Mouse (Mus musculus): ENCODE data around the gene Fbxo41.
A peak's percentile ranks its signal among the peaks of the same experiment; 100 is the strongest.

The Fbxo41 gene

GRCm38 (mm10) chr6:85491606-85492005 lies 11.2 kb downstream of the Fbxo41 start:
- DNase-seq (ENCODE audit: extremely low spot score, low spot score) = no peak

DNA sequence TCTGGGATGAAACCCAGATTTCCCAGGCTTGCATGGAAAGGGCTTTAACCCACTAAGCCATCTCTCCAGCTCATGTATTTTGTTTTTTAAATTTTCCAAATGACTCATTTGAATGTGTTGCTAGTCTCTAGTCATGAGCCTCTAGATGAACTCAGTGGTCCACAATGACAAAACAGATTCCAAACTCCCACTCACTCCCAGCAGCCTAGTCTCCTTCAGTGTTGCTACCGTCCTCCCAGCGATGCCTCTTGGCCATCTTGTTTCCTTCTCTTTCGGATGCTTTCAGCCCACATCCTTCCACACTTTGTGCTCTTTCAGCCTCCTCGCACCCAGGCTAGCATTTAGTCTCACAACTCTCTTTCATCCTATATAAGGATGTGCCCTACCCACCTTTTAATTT lies 12.5 kb downstream of the Fbxo41 start:
- no peak for DNase-seq (ENCODE audit: extremely low spot score, low spot score)

GRCm38 (mm10) chr6:85489717-85490116 lies 13.1 kb downstream of the Fbxo41 start:
- no peak for DNase-seq (ENCODE audit: extremely low spot score, low spot score)

DNA sequence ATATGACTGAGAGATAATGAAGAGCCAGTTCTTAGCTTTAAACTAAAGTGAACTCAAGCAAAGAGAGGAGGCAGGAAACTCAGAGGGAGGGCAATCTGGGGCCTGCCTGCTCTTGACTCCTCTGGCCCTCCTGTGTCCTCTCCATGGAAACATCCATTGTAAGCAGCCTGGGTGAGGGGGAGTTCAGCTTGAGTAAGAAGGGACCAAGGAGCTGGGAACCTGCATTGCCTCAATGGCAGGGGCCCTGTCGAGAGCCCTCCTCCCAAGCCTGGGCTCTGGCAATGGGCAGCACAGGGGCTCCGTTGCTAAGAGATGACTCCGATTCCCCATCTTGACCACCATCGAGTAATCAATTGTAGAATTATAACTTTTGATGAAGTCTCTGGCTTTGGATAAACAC lies 14.3 kb downstream of the Fbxo41 start:
- DNase-seq (ENCODE audit: extremely low spot score, low spot score) = no peak

GRCm38 (mm10) chr6:85485738-85486137 lies 17.1 kb downstream of the Fbxo41 start:
- no peak for DNase-seq (ENCODE audit: extremely low spot score, low spot score)

DNA sequence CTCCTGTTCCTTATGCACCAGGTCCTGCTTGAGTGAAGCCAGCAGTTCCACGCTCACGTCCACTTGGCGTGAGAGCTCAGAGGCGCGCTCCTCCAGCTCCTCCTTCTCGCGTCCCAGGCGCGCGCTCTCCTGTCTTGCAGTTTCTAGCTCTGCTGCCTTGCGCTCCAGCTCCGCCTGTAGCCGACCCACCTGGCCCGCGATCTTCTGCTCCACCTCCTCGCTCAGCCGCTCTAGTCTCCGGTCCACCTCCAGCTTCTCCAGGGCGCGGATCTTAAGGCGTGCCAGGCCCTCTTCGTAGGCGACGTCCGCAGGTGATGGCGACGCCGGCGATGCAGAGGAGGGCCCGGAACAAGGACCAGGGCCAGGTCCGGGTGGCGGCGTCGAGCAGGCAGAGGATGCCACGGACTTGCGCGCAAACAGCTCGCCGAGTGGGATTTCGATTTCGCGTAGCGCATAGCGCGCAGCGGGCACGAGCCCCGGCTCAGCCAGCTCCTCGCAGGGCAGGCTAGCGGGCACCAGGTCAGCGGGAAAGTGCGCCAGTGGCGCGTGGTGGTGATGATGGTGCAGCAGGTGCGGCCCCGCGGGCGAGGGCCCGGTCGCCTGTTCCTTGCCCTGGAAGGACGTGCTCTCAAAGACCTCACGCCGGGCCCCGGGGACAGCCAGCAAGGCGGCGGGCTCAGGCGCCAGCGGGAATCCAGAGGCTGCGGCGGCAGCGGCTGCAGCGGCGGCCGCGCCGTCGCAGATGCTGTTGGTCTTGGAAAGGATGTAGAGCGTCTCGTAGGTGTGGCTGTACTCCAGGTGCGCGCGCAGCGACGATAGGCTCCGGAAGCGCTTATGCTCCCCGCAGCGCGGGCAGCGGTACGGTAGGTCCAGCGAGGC lies 18.7 kb downstream of the Fbxo41 start:
- peak; percentile 24 for DNase-seq (ENCODE audit: extremely low spot score, low spot score)

DNA sequence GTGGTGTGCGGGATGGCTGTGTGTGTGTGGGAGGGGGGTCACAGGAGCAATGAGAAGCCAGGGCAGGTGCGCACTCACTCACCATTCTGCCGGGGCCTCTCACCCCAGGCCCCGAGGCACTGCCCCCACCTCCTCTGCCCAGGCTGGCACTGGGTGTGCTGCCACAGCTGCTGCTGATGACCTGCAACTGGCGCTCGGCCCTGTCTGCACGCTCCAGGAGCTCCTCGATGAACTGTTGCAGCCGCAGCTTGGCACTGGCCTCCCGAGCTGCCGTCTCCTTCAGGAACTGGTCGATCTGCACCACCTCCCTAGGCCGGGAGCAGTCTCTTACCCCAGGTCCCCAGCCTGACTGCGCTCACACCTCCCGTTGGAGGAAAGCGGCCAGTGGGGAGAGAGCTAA lies 22.1 kb downstream of the Fbxo41 start:
- no peak for DNase-seq (ENCODE audit: extremely low spot score, low spot score)

GRCm38 (mm10) chr6:85479979-85480378 lies 22.8 kb downstream of the Fbxo41 start:
- DNase-seq (ENCODE audit: extremely low spot score, low spot score) = no peak

- DNase-seq (ENCODE audit: extremely low spot score, low spot score) = no peak
Observed at GRCm38 (mm10) chr6:85478416-85478815, 24.4 kb downstream of the Fbxo41 start.

DNA sequence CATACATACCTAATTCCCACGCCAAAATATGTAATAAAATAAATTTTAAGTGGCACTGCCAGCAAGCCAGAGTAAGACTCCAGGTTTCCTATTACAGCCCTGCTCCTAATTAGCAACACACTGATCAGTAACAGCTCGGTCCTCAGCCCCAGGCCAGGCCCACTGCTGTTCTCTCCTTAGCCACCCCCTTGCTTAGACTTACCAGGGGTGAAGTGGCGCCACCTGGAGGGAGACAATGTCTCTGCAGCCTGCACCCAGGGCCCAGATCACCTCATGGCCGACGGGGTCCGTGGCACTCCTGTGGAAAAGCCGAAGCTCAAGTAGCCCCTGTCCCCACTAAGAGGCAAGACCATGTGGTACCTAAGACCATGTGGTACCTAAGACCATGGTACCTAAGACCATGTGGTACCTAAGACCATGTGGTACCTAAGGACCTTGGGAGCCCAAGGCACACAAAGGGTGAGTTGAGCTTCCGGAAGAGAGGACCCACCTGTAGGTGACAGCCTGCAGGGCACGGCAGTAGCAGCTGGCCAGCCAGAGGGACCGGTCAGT lies 25.4 kb downstream of the Fbxo41 start:
- peak; percentile 32 for DNase-seq (ENCODE audit: extremely low spot score, low spot score)

DNA sequence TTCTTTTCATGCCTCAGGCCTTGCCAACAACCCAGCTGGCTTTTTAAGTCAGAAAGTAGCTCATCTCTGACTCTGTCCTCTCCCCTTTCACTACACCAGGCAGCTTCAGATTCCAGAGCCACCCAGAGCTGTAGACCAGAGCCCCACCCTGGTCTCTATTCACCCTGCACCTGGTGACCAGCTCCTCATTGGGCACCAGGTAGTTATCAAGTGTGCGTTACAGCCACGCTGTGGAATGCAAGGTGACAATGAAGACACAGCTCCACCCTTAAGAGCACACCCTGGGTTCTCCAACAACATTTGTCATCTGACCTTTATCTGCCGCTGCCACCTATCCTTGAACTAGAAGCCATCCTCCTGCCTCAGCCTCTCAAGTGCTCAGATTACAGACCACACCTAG lies 27.2 kb downstream of the Fbxo41 start:
- no peak for DNase-seq (ENCODE audit: extremely low spot score, low spot score)

DNA sequence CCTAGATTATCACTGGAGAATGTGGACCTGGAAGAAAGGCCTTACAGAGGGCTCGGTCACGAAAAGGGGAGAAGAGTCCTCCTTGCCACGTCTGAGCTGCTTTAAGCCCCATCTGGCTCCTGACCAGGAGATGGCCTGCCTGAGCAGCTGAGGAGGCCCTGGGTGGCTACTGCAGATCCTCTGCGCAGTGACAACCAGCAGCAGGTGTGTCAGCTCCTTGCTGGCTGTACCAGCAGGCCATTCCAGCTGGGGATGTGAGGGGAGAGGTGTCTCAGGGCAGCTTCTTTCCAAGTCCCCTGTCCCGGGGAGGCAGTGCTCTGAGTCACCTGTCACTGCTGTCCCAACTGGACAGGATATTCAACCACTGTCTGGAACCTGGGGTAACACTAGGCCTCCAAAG lies 30.3 kb downstream of the Fbxo41 start:
- DNase-seq (ENCODE audit: extremely low spot score, low spot score) = no peak

DNA sequence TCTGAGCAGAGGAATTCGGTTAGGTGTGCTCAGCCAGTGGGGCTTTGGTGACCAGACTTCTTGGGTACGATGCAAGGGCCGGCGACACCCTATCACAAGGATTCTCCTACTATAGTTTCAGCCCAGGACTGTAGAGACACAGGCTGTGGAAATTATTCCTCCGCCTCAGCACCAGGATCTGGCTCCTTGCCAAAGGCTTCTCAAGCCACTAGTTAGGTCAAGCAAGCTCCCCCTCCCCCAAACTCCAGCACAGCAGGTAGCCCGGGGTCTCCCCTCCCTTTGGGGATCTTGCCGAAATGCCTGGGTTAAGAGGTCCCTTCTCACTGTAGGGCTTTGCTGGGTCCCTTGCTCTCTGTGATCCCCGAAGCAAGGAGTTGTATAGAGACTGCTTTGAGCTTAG lies 30.8 kb downstream of the Fbxo41 start:
- no peak for DNase-seq (ENCODE audit: extremely low spot score, low spot score)

DNA sequence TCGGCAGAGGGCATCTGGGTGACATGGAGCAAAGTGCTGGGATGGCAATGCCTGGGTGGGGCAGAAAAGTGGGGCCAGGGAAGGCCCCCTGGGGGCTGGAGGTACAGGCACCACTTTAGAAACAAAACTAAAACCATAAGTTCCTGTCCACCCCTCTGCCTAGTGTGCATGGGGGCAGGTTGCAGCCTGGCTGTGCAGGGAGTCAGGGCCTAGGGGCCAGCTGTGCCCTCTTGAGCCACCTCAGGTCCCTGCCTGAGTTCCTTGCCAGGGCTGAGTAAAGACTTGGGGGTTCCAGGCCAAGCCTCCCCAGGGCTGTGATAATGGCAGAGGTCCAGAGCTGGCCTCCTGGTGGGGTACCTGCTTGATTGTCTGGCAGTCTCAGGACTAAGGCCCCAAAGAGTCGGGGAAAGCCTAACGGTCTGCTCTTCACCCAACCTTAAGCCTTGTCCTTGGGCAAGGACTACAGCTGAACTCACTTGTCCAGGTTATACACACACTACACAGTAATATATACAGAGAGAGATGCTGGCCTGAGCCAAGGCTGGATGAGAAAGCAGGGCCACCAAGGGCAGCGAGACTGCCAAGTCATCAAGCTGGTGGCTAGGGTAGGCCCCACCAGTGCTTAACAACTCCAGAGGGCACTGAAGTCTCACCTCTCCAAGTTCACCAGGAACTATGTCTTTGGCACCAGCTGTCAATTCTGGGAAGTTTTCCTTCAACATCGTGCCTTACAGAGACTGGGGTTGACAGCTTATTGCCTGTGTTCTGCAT lies 32.9 kb downstream of the Fbxo41 start:
- DNase-seq (ENCODE audit: extremely low spot score, low spot score) = no peak

- DNase-seq (ENCODE audit: extremely low spot score, low spot score) = no peak
Observed at GRCm38 (mm10) chr6:85465381-85465780, 37.4 kb downstream of the Fbxo41 start.

- DNase-seq (ENCODE audit: extremely low spot score, low spot score) = no peak
Observed at GRCm38 (mm10) chr6:85459621-85460020, 43.2 kb downstream of the Fbxo41 start.

GRCm38 (mm10) chr6:85452816-85453215 lies 50.0 kb downstream of the Fbxo41 start:
- no peak for DNase-seq (ENCODE audit: extremely low spot score, low spot score)

DNA sequence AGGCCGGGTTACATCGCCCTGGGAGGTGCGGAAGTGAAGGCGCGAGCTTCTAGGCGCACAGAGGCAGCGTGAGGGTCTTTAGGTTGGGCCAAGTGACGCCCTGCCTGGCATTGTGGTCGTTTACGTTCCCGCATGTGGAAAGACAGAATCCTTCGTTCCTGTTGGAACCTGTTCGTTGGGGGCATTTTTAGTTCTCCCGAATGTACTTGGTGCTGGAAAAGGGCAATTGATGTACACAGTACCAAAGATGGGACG lies 50.5 kb downstream of the Fbxo41 start:
- DNase-seq (ENCODE audit: extremely low spot score, low spot score) = no peak

DNA sequence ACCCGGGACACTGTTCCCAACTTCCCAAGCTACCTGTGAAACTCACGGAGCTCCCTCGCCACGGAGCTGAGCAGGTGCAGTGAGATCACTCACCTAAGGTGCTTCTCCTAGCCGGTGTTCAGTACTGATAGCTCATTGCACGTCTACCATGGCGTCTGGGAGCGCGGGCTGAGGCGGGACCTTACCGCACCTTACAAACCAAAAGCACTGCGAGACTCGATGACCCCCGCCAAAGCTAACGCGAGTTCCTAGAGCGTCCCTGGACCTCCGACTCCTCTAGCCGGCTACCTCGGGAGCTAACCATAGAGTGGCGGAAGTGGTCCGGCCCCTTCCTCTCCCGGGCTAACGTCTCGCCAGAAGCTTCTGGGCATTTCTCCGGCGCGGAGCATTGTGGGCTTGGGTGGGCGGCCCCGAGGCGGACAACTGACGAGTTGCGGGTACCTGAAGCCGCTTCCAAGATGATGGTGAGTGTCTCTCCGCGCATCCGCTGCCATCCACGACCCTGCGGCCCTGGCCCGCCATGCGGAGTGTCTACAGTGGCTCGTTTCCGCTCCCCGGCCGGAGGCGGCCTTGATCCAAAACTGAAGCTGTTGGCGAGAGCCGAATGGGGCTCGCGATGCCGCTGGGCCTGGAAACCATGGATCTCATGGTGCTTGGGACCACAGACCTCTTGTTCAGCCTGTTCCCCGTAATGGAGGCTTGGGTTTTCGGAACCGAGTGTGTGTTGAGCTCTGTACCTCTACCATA lies 51.0 kb downstream of the Fbxo41 start, which contains the start of gene Pradc1:
Pradc1 (minus strand) TSS at position 307 of the 747 bp plus-strand sequence.
- peak; percentile 99 for DNase-seq (ENCODE audit: extremely low spot score, low spot score)

DNA sequence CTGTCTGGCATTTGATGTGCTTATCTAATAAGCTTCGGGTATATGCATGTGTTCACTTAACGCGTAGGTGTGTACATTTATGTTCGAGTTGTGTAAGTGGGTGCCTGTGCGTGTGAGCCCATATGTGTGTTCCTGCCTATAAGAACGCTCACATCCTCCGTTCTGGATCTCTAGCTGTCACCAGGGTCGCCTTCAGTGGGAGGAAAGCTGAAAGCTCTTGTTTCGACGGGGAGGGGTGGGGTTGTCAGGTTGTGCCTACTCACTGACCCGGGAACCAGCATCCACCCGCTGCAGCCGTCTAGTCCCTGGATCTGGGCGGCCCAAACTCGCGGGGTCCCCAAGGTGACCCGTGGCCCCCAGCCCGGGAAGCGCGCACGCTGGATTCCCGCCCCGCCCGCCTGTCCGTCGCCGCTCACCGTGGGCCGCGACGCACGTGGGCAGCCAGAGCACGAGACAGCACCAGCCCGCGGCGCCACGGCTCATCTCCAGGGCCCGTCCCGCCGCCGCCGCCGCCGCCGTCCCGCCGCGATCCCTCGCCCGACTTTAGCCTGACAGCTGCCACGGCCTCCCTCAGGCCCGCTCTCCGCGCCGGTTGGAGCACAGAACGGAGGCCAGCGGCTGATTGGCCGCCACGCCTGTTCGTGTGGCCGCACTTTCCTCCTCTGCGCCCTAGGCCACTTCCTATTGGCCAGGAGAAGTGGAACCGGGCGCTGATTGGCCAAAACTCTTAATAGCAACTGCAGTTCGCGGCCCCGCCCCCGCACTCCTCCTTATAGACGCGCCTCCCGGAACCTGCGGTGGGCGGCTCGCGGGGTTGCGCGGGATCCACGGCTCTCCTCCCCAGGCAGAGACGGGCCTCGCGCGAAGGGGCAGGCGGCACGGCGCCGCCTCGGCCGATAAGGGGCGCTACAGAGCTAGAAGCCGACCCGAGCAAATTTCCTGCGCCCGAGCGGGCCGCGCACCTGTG lies 51.8 kb downstream of the Fbxo41 start, which contains the start of gene Cct7:
Cct7 (plus strand) TSS at position 818 of the 967 bp plus-strand sequence.
- DNase-seq (ENCODE audit: extremely low spot score, low spot score) = peak; percentile 98
